Mouse (Mus musculus) CH12.LX (cell line): ENCODE results near the gene Arhgef18.

Source experiments
- CTCF ChIP-seq, 2 experiments: IDR thresholded peaks in 1 of 2; conservative IDR thresholded peaks in 1 of 2; 2 replicates each; pipeline ENCODE4 v1.5.1; 2011 to 2012; ENCODE audit warnings: low read depth in 2 of 2, low read length in 2 of 2, improper control_type of control experiment in 1 of 2, inconsistent platforms in 1 of 2, mild to moderate bottlenecking in 1 of 2, moderate library complexity in 1 of 2
- E2F4 ChIP-seq: IDR thresholded peaks from 2 replicates; pipeline ENCODE4 v1.6.1; 2011; ENCODE audit warnings: low read depth, low read length, improper control_type of control experiment; ENCODE audit not compliant: insufficient replicate concordance
- EP300 ChIP-seq: IDR thresholded peaks from 2 replicates; pipeline ENCODE4 v1.6.1; 2011; ENCODE audit warnings: low read length, improper control_type of control experiment
- ETS1 ChIP-seq: conservative IDR thresholded peaks from 2 replicates; pipeline ENCODE4 v1.6.1; 2012; ENCODE audit warnings: low read depth, mild to moderate bottlenecking, inconsistent platforms, low read length, improper control_type of control experiment, moderate library complexity
- IRF4 ChIP-seq: IDR thresholded peaks from 2 replicates; pipeline ENCODE4 v1.6.1; 2014; ENCODE audit warnings: low read depth, mild to moderate bottlenecking, inconsistent platforms, low read length, improper control_type of control experiment
- MAX ChIP-seq: IDR thresholded peaks from 2 replicates; pipeline ENCODE4 v1.6.1; 2011; ENCODE audit warnings: low read length, improper control_type of control experiment
- MXI1 ChIP-seq: IDR thresholded peaks from 2 replicates; pipeline ENCODE4 v1.6.1; 2011; ENCODE audit warnings: mild to moderate bottlenecking, low read depth, low read length, improper control_type of control experiment
- MYC ChIP-seq: IDR thresholded peaks from 2 replicates; pipeline ENCODE4 v1.6.1; 2011; ENCODE audit warnings: low read depth, mild to moderate bottlenecking, improper control_type of control experiment, low read length
- NELFE ChIP-seq: IDR thresholded peaks from 2 replicates; pipeline ENCODE4 v1.6.1; 2011; ENCODE audit warnings: low read depth, low read length, improper control_type of control experiment
- POLR2A ChIP-seq: IDR thresholded peaks from 2 replicates; pipeline ENCODE4 v1.6.1; 2011; ENCODE audit warnings: low read depth, mild to moderate bottlenecking, improper control_type of control experiment, low read length
- RAD21 ChIP-seq: IDR thresholded peaks from 2 replicates; pipeline ENCODE4 v1.6.1; 2011; ENCODE audit warnings: low read depth, mild to moderate bottlenecking, low read length, improper control_type of control experiment, moderate library complexity
- USF1 ChIP-seq: IDR thresholded peaks from 2 replicates; pipeline ENCODE4 v1.6.1; 2014; ENCODE audit warnings: low read depth, mild to moderate bottlenecking, inconsistent platforms, low read length, improper control_type of control experiment

DNA sequence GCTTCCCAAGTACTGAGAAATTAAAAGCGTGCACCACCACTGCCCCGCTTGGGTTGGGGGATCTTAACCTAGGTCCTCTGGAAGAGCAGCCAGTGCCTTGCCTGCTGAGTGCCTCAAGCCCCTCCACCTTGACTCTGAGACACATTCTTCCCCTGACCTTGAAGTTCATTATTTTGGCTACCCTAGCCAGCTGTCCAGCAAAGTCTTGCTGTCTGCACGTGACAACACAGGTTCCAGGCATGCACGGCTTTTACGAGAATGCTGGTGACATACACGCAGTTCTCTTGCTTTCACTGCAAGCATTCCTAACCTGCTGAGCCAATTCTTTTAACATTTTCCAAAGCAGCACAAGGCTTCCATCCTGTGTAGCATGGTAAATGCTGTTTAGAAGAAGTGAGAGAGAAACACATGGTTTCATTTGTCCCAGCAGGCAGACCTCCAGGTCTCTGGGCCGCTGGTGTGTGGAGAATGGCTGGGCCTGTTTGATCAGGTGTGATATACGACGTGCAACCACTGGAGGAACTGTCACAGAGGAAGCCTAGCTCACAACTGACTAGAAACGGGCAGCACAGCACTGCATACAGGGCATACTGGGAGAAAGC lies 27.4 kb downstream of the Arhgef18 start:
- no peak for TF ChIP-seq USF1
- TF ChIP-seq ETS1, result no peak
- TF ChIP-seq POLR2A, result no peak
- no peak for TF ChIP-seq MYC
- no peak for TF ChIP-seq CTCF (conservative IDR thresholded peaks at IDR 0.05 in 1 of 2, IDR thresholded peaks at IDR 0.05 in 1 of 2; ENCODE audit: low read depth in 2 of 2, low read length in 2 of 2)
- no peak for TF ChIP-seq MXI1
- no peak for TF ChIP-seq E2F4
- no peak for TF ChIP-seq NELFE
- no peak for TF ChIP-seq IRF4
- TF ChIP-seq MAX, result no peak
- no peak for TF ChIP-seq RAD21
- no peak for TF ChIP-seq EP300
